Mouse (Mus musculus): Measurements from ENCODE around the gene Gm49510. TPM values are rescaled to one million over a fixed set of nuclear protein-coding genes. Genes with fewer than 3 reads are reported as not detected.

Gm49510 gene
- polyA plus RNA-seq, 1 experiment = not detected

- 91% methylated on average over 2 of the region's 2 CpGs for WGBS
- Histone ChIP-seq H3K4me1 (ENCODE audit: control insufficient read depth, insufficient read depth, insufficient read length, low read length) (peaks cover 2% of the 10 kb centered on the region; the same call in 1 of the 2 replicates), H3K36me3 (ENCODE audit: control insufficient read depth, insufficient read depth, low read length) (peaks cover 22% of the 10 kb centered on the region), H3K4me3 (ENCODE audit: low read depth, low read length) (no peak overlapping the region), H3K27ac (ENCODE audit: insufficient read depth, low read depth, low read length) (no peak overlapping the region), H3K27me3 (ENCODE audit: control insufficient read depth, insufficient read depth, low read length) (no peaks in the 10 kb centered on the region)
- TF ChIP-seq POLR2A (IDR thresholded peaks at IDR 0.05; ENCODE audit: low read depth, low read length) (no peak), CTCF (IDR thresholded peaks at IDR 0.05; ENCODE audit: extremely low read depth, insufficient read length, insufficient replicate concordance, low read depth, low read length) (no peak)
Observed at GRCm38 (mm10) chr15:78937963-78938362, 38.5 kb downstream of the Gm49510 start.

GRCm38 (mm10) chr15:78940325-78940724 is 40.9 kb downstream of the Gm49510 start:
- H3K4me3 ChIP-seq (ENCODE audit: low read depth, low read length) = no peak overlapping the region
- no peak overlapping the region for H3K27ac ChIP-seq (ENCODE audit: insufficient read depth, low read depth, low read length)
- H3K4me1 ChIP-seq (ENCODE audit: control insufficient read depth, insufficient read depth, insufficient read length, low read length) = peaks cover 2% of the 10 kb centered on the region; the same call in 1 of the 2 replicates
- peaks cover 22% of the 10 kb centered on the region for H3K36me3 ChIP-seq (ENCODE audit: control insufficient read depth, insufficient read depth, low read length)
- WGBS = 91% methylated on average over 13 of the region's 13 CpGs
- H3K27me3 ChIP-seq (ENCODE audit: control insufficient read depth, insufficient read depth, low read length) = no peaks in the 10 kb centered on the region
- no peak for TF ChIP-seq POLR2A (IDR thresholded peaks at IDR 0.05; ENCODE audit: low read depth, low read length)
- TF ChIP-seq CTCF (IDR thresholded peaks at IDR 0.05; ENCODE audit: extremely low read depth, insufficient read length, insufficient replicate concordance, low read depth, low read length) = no peak

DNA sequence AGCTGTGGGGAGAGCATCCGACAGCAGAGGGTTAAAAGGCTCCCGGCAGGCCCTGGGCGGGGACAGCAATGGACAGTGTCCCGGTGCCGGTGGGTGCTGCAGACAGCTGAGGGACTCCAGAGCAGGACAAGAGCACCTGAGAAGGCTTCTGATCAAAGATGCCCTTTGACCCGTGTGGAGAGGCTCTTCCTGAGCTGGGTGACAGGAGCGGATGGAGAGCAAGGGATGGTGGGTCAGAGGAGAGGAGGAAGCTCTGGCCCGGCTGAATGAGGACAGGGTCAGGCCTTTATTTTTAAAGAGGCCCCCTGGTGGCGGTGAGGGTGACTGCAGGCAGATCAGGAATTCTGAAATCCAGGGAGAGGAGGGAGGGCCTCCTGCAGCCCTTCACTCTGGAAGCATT is 43.2 kb downstream of the Gm49510 start:
- Histone ChIP-seq H3K27me3 (ENCODE audit: control insufficient read depth, insufficient read depth, low read length) (0 out of 2 replicates have a peak, but pooled peaks cover 6% of the 10 kb centered on the region), H3K4me1 (ENCODE audit: control insufficient read depth, insufficient read depth, insufficient read length, low read length) (no peaks in the 10 kb centered on the region), H3K27ac (ENCODE audit: insufficient read depth, low read depth, low read length) (no peak overlapping the region), H3K4me3 (ENCODE audit: low read depth, low read length) (peak overlapping the region; percentile 55), H3K36me3 (ENCODE audit: control insufficient read depth, insufficient read depth, low read length) (peaks cover 20% of the 10 kb centered on the region)
- TF ChIP-seq CTCF (IDR thresholded peaks at IDR 0.05; ENCODE audit: extremely low read depth, insufficient read length, insufficient replicate concordance, low read depth, low read length) (peak; percentile 83; the same call in 1 of the 2 replicates), POLR2A (IDR thresholded peaks at IDR 0.05; ENCODE audit: low read depth, low read length) (no peak)
- 3% methylated on average over 9 of the region's 9 CpGs for WGBS

- H3K36me3 ChIP-seq (ENCODE audit: control insufficient read depth, insufficient read depth, low read length) = peaks cover 2% of the 10 kb centered on the region; the same call in 1 of the 2 replicates
- no peak overlapping the region for H3K27ac ChIP-seq (ENCODE audit: insufficient read depth, low read depth, low read length)
- no peak for TF ChIP-seq CTCF (IDR thresholded peaks at IDR 0.05; ENCODE audit: extremely low read depth, insufficient read length, insufficient replicate concordance, low read depth, low read length)
- TF ChIP-seq POLR2A (IDR thresholded peaks at IDR 0.05; ENCODE audit: low read depth, low read length) = no peak
- peaks cover 4% of the 10 kb centered on the region; the same call in 1 of the 2 replicates for H3K4me1 ChIP-seq (ENCODE audit: control insufficient read depth, insufficient read depth, insufficient read length, low read length)
- WGBS = 62% methylated on average over 7 of the region's 7 CpGs
- no peak overlapping the region for H3K4me3 ChIP-seq (ENCODE audit: low read depth, low read length)
- H3K27me3 ChIP-seq (ENCODE audit: control insufficient read depth, insufficient read depth, low read length) = peaks cover 13% of the 10 kb centered on the region
Observed at GRCm38 (mm10) chr15:78946232-78946631, 46.8 kb downstream of the Gm49510 start.

DNA sequence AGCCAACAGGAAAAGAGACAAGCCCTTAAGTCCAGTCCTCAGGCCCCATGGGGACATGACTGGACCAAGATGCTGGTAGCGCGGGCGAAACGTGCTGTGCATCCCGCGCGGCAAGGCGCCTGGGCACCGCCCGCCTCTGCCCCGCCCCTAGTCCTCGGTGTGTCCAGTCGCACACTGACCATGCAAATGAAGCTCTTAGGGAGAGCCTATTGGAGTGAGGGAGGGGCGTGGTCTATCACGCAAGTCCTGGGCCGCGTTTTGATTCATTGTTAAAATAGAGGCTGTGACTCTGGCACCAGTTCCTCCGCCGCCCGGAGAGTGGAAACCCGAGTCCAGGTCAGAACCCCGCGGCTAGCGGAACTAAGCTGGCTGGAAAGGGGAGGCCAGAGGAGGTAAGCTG is 48.2 kb downstream of the Gm49510 start, which contains the start of gene Triobp:
Triobp (plus strand) TSS at position 68 of the 400 bp plus-strand sequence.
- H3K4me1 ChIP-seq (ENCODE audit: control insufficient read depth, insufficient read depth, insufficient read length, low read length) = peaks cover 4% of the 10 kb centered on the region; the same call in 1 of the 2 replicates
- H3K4me3 ChIP-seq (ENCODE audit: low read depth, low read length) = peak within 1 kb of the TSS; percentile 41
- WGBS = under 1% methylated on average over 24 of the region's 24 CpGs
- no peak within 1 kb of the TSS for H3K27ac ChIP-seq (ENCODE audit: insufficient read depth, low read depth, low read length)
- no peak for TF ChIP-seq CTCF (IDR thresholded peaks at IDR 0.05; ENCODE audit: extremely low read depth, insufficient read length, insufficient replicate concordance, low read depth, low read length)
- no peak for TF ChIP-seq POLR2A (IDR thresholded peaks at IDR 0.05; ENCODE audit: low read depth, low read length)
- H3K36me3 ChIP-seq (ENCODE audit: control insufficient read depth, insufficient read depth, low read length) = no peaks in the 10 kb centered on the region
- H3K27me3 ChIP-seq (ENCODE audit: control insufficient read depth, insufficient read depth, low read length) = peaks cover 13% of the 10 kb centered on the region

GRCm38 (mm10) chr15:78948152-78948725 is 48.8 kb downstream of the Gm49510 start:
- no peak overlapping the region for H3K27ac ChIP-seq (ENCODE audit: insufficient read depth, low read depth, low read length)
- no peaks in the 10 kb centered on the region for H3K36me3 ChIP-seq (ENCODE audit: control insufficient read depth, insufficient read depth, low read length)
- peaks cover 4% of the 10 kb centered on the region; the same call in 1 of the 2 replicates for H3K4me1 ChIP-seq (ENCODE audit: control insufficient read depth, insufficient read depth, insufficient read length, low read length)
- 14% methylated on average over 11 of the region's 11 CpGs for WGBS
- TF ChIP-seq CTCF (IDR thresholded peaks at IDR 0.05; ENCODE audit: extremely low read depth, insufficient read length, insufficient replicate concordance, low read depth, low read length) (no peak), POLR2A (IDR thresholded peaks at IDR 0.05; ENCODE audit: low read depth, low read length) (no peak)
- H3K27me3 ChIP-seq (ENCODE audit: control insufficient read depth, insufficient read depth, low read length) = peaks cover 13% of the 10 kb centered on the region
- peak overlapping the region; percentile 41 for H3K4me3 ChIP-seq (ENCODE audit: low read depth, low read length)

DNA sequence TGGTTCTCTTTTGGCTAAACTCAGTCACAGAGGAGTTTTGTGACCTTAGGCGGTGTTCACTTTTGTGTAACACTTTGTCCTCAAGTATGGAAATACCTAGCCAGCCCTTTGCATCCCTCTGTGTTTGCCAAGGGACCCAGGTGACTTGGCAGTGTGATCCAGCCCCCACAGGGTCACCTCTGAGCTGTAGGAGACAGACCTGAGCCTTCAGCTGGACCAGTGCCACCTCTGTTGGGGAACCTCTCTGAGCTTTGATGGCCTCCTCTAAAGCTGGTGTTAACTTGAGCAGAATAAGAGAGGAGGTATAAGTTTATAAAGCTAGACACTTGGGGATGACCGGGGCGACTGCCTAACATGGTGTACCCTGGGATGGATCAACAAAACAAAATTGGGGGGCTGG is 49.4 kb downstream of the Gm49510 start:
- peaks cover 4% of the 10 kb centered on the region; the same call in 1 of the 2 replicates for H3K4me1 ChIP-seq (ENCODE audit: control insufficient read depth, insufficient read depth, insufficient read length, low read length)
- no peak for TF ChIP-seq CTCF (IDR thresholded peaks at IDR 0.05; ENCODE audit: extremely low read depth, insufficient read length, insufficient replicate concordance, low read depth, low read length)
- TF ChIP-seq POLR2A (IDR thresholded peaks at IDR 0.05; ENCODE audit: low read depth, low read length) = no peak
- peaks cover 13% of the 10 kb centered on the region for H3K27me3 ChIP-seq (ENCODE audit: control insufficient read depth, insufficient read depth, low read length)
- WGBS = 97% methylated on average over 3 of the region's 3 CpGs
- H3K27ac ChIP-seq (ENCODE audit: insufficient read depth, low read depth, low read length) = no peak overlapping the region
- H3K36me3 ChIP-seq (ENCODE audit: control insufficient read depth, insufficient read depth, low read length) = no peaks in the 10 kb centered on the region
- no peak overlapping the region for H3K4me3 ChIP-seq (ENCODE audit: low read depth, low read length)

Measured in small intestine, adult 2 months (tissue).